Mouse (Mus musculus): ENCODE measurements around the gene Nptx1. TPM values are rescaled to one million over a fixed set of nuclear protein-coding genes. Genes with fewer than 3 reads are reported as not detected.

The Nptx1 gene
- polyA plus RNA-seq, 1 experiment from 2014 or later, result 23.7 TPM

DNA sequence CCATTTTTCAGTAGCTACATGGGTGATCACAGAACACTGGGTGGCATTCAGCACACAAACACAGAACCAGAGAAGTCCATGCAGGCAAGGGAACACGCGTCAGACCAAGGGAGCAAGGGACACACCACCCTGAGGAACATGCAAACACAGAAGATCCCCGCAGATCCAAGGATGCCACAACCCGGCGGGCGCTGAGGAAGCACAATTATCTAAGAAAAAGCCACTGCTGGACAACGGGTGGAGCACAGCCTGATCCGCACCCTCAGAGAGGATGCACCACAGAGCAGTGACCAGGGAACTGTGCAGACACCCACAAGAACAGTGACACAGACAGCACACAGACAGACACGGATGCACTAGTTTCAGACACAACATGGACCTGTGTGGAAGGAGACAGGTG lies 7.0 kb downstream of the Nptx1 start:
- no peaks in the 10 kb centered on the region for H3K9me3 ChIP-seq (ENCODE audit: control insufficient read depth, low read length)
- H3K4me2 ChIP-seq (ENCODE audit: low read depth, low read length), result no peak overlapping the region
- no peaks in the 10 kb centered on the region for H3K36me3 ChIP-seq (ENCODE audit: control insufficient read depth, insufficient read depth, low read length)
- H3K9ac ChIP-seq (replicated peaks; ENCODE audit: low read depth, low read length), result no peak overlapping the region
- no peak overlapping the region for H3K27ac ChIP-seq (ENCODE audit: low read depth, low read length)
- H3K27me3 ChIP-seq (ENCODE audit: control insufficient read depth, insufficient read depth, low read length), result no peaks in the 10 kb centered on the region
- no peak overlapping the region for H3K4me3 ChIP-seq (ENCODE audit: low read depth, low read length)
- peaks cover 26% of the 10 kb centered on the region for H3K4me1 ChIP-seq (ENCODE audit: control insufficient read depth, insufficient read depth, low read length)
- 82% methylated on average over 9 of the region's 9 CpGs for WGBS
- ATAC-seq (ENCODE audit: low read depth), result no peak

DNA sequence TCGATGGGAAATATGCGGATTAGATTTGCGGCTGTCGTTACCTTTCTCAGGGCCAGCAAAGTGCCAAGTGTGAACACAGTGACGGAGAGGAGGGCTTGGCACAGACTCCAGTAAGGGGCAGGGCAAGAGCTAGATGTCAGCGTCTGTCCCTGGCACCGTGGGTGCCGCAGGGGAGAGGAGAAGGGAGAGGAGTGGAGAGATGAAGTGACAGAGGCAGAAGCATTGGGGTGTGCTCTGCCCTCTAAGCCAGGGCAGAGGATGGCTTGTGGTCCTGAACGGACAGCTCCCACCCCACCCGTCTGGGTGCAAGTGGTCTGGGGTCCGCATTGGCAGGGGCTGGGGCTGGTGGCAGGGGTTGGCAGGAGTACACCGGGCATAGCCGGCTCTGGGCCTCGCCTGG lies 7.6 kb downstream of the Nptx1 start:
- WGBS, result 32% methylated on average over 13 of the region's 14 CpGs
- Histone ChIP-seq H3K9ac (replicated peaks; ENCODE audit: low read depth, low read length) (no peak overlapping the region), H3K36me3 (ENCODE audit: control insufficient read depth, insufficient read depth, low read length) (no peaks in the 10 kb centered on the region), H3K4me2 (ENCODE audit: low read depth, low read length) (no peak overlapping the region), H3K9me3 (ENCODE audit: control insufficient read depth, low read length) (no peaks in the 10 kb centered on the region), H3K27me3 (ENCODE audit: control insufficient read depth, insufficient read depth, low read length) (no peaks in the 10 kb centered on the region), H3K27ac (ENCODE audit: low read depth, low read length) (no peak overlapping the region), H3K4me1 (ENCODE audit: control insufficient read depth, insufficient read depth, low read length) (peaks cover 19% of the 10 kb centered on the region), H3K4me3 (ENCODE audit: low read depth, low read length) (no peak overlapping the region)
- ATAC-seq (ENCODE audit: low read depth), result no peak

DNA sequence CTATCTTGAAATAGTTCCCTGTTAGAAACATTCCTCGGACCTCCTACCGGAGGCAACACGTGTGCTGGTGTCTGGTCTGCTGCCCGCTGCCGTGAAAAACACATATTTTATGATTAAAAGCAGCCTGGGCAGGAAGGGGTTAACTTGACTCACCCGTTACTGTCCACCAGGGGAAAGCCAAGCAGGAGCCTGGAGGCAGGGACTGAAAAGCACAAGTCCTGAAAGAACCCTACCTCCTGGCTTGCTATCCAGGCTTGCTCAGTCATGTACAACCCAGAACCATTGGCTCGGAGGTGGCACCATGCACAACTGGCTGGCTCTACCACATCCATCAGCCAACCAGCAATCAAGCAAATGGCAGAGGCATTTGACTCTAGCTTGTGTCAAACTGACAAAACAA lies 13.8 kb downstream of the Nptx1 start:
- Histone ChIP-seq H3K36me3 (ENCODE audit: control insufficient read depth, insufficient read depth, low read length) (no peaks in the 10 kb centered on the region), H3K9ac (replicated peaks; ENCODE audit: low read depth, low read length) (no peak overlapping the region), H3K4me2 (ENCODE audit: low read depth, low read length) (no peak overlapping the region), H3K27ac (ENCODE audit: low read depth, low read length) (no peak overlapping the region), H3K27me3 (ENCODE audit: control insufficient read depth, insufficient read depth, low read length) (no peaks in the 10 kb centered on the region), H3K4me1 (ENCODE audit: control insufficient read depth, insufficient read depth, low read length) (no peaks in the 10 kb centered on the region), H3K9me3 (ENCODE audit: control insufficient read depth, low read length) (no peaks in the 10 kb centered on the region), H3K4me3 (ENCODE audit: low read depth, low read length) (no peak overlapping the region)
- WGBS, result 67% methylated on average over 7 of the region's 7 CpGs
- ATAC-seq (ENCODE audit: low read depth), result no peak

DNA sequence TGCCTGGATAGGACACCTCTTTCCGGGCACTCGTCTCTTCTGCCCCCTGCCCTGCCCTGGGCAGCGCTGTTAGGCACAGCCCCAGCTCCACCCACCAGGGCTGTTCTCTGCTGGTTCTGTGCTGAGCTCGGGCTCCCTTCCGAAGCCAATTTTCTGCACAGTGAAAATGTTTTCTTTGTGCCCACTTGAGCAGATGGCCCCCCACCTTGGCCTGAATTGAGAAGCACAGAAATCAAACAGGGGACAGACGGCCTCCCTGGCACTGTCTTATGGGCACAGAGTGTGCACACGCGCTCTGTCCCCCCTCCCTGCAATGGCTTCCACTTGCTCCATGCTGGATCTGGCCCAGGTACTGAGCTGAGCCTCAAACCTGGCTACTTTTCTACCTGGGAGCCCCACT lies 15.1 kb downstream of the Nptx1 start:
- H3K4me3 ChIP-seq (ENCODE audit: low read depth, low read length), result no peak overlapping the region
- ATAC-seq (ENCODE audit: low read depth), result no peak
- H3K9ac ChIP-seq (replicated peaks; ENCODE audit: low read depth, low read length), result no peak overlapping the region
- no peaks in the 10 kb centered on the region for H3K9me3 ChIP-seq (ENCODE audit: control insufficient read depth, low read length)
- no peaks in the 10 kb centered on the region for H3K36me3 ChIP-seq (ENCODE audit: control insufficient read depth, insufficient read depth, low read length)
- 62% methylated on average over 8 of the region's 8 CpGs for WGBS
- no peaks in the 10 kb centered on the region for H3K27me3 ChIP-seq (ENCODE audit: control insufficient read depth, insufficient read depth, low read length)
- H3K4me1 ChIP-seq (ENCODE audit: control insufficient read depth, insufficient read depth, low read length), result no peaks in the 10 kb centered on the region
- no peak overlapping the region for H3K4me2 ChIP-seq (ENCODE audit: low read depth, low read length)
- no peak overlapping the region for H3K27ac ChIP-seq (ENCODE audit: low read depth, low read length)

DNA sequence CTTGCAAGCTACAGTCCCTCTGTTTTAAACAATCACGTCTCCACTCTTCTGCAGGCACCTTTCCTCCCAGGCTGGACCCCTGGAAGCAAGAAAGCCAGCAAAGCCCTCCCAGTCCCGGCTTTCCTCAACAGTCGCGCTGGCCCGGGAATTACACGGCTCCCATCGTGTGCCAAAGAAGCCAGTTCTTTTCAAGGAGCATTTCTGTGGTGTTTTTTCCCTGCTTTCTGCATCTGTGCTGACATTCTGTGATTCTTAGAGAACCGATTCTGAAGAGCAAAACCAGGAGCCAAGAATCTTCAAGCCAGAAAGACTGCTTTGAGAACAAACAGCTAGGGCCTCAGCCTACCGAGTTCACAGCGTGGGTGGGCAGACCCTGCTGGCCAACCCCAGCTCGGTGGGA lies 18.6 kb downstream of the Nptx1 start:
- H3K9ac ChIP-seq (replicated peaks; ENCODE audit: low read depth, low read length), result no peak overlapping the region
- no peak overlapping the region for H3K27ac ChIP-seq (ENCODE audit: low read depth, low read length)
- H3K9me3 ChIP-seq (ENCODE audit: control insufficient read depth, low read length), result no peaks in the 10 kb centered on the region
- WGBS, result 68% methylated on average over 11 of the region's 11 CpGs
- H3K4me2 ChIP-seq (ENCODE audit: low read depth, low read length), result no peak overlapping the region
- H3K4me3 ChIP-seq (ENCODE audit: low read depth, low read length), result no peak overlapping the region
- H3K27me3 ChIP-seq (ENCODE audit: control insufficient read depth, insufficient read depth, low read length), result no peaks in the 10 kb centered on the region
- no peak for ATAC-seq (ENCODE audit: low read depth)
- H3K4me1 ChIP-seq (ENCODE audit: control insufficient read depth, insufficient read depth, low read length), result peaks cover 3% of the 10 kb centered on the region; the same call in 1 of the 2 replicates
- no peaks in the 10 kb centered on the region for H3K36me3 ChIP-seq (ENCODE audit: control insufficient read depth, insufficient read depth, low read length)

DNA sequence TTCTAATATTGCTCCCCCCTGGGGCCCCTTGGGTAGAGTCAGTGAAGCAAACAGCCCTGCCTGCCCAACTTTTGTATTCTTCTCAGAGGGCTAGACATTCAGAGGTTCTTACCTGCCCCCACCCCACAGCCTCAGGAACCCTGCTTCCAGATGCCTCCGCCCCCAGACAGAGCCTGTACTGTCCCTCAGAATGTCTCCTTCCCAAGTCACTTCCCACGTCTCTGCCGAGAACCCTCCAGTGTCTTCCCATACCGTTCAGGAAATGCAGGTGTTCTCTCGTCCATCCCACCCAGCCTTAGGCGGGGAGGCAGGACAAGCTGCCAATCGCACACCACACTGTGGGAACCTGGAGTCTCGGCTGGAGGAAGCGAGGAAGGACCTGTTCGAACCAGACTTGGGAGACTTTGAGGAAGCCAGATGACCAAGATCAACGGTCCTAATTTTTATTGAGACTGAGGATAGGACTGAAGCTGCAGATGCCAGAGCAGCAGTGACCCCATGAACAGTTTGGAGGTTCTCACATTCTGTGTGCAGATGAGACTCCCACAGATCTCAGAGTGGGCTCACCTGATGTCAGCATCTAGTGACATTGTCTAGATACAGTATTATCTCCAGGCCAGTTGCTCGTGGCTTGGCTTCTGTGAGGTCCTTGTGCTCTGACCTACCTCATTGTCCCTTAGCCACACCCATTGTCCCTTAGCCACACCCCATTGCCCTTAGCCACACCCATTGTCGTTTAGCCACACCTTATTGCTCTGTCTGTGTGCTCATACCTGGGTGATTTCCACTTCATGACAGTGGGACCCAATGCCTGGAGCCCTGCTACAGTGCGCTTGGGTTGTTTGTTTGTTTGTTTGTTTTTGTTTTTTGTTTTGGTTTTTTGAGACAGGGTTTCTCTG lies 21.2 kb downstream of the Nptx1 start:
- H3K4me1 ChIP-seq (ENCODE audit: control insufficient read depth, insufficient read depth, low read length), result peaks cover 3% of the 10 kb centered on the region; the same call in 1 of the 2 replicates
- H3K27ac ChIP-seq (ENCODE audit: low read depth, low read length), result no peak overlapping the region
- 80% methylated on average over 14 of the region's 14 CpGs for WGBS
- H3K27me3 ChIP-seq (ENCODE audit: control insufficient read depth, insufficient read depth, low read length), result no peaks in the 10 kb centered on the region
- H3K36me3 ChIP-seq (ENCODE audit: control insufficient read depth, insufficient read depth, low read length), result no peaks in the 10 kb centered on the region
- no peak overlapping the region for H3K4me3 ChIP-seq (ENCODE audit: low read depth, low read length)
- no peak overlapping the region for H3K9ac ChIP-seq (replicated peaks; ENCODE audit: low read depth, low read length)
- H3K9me3 ChIP-seq (ENCODE audit: control insufficient read depth, low read length), result no peaks in the 10 kb centered on the region
- H3K4me2 ChIP-seq (ENCODE audit: low read depth, low read length), result no peak overlapping the region
- ATAC-seq (ENCODE audit: low read depth), result no peak

DNA sequence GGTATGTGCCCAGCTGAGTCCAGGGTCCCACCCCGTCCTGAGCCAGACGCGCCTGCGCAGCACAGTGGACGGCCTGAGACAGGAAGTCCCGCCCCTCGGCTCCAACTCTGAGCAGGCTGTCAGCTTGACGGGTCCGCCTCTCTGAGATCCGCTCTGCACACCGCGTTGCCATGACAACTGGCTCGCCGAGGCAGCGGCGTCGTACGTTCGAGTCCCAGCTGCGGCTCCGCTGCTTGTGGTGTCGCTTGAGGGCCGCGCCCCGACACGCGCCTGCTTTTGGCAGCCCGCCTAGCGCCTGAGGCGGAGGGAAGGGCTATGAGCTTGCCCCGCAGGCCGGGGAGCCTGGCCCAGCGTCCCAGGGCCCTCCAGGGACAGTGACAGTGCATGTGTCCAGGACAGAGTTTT lies 23.0 kb downstream of the Nptx1 start:
- Histone ChIP-seq H3K9ac (replicated peaks; ENCODE audit: low read depth, low read length) (peak overlapping the region; percentile 50; the same call in 1 of the 2 replicates), H3K27me3 (ENCODE audit: control insufficient read depth, insufficient read depth, low read length) (no peaks in the 10 kb centered on the region), H3K4me1 (ENCODE audit: control insufficient read depth, insufficient read depth, low read length) (peaks cover 3% of the 10 kb centered on the region; the same call in 1 of the 2 replicates), H3K4me2 (ENCODE audit: low read depth, low read length) (peak overlapping the region; percentile 59), H3K4me3 (ENCODE audit: low read depth, low read length) (peak overlapping the region; percentile 30; the same call in 1 of the 2 replicates), H3K9me3 (ENCODE audit: control insufficient read depth, low read length) (no peaks in the 10 kb centered on the region), H3K27ac (ENCODE audit: low read depth, low read length) (0 out of 2 replicates have a peak overlapping the region, but pooled peaks have one; percentile 44), H3K36me3 (ENCODE audit: control insufficient read depth, insufficient read depth, low read length) (no peaks in the 10 kb centered on the region)
- peak; percentile 97 for ATAC-seq (ENCODE audit: low read depth)
- WGBS, result under 1% methylated on average over 33 of the region's 33 CpGs

DNA sequence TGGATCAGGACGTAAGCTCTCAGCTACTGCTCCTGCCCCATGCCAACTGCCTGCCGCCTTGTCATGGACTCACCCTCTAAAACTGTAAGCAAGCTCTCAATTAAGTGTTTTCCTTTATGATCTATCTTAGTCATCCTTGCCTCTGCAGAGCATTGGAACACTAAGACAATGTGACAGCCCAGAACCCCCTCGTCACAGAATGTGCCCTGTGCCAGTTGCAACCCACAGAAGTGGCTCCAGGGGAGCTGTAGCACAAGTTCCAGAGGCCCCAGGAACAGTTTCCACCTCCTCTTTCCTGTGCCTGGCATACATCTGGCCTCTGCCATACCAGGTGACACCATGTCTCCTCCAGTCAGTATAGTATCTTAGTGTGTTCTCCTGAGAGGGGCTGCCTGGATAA lies 24.2 kb downstream of the Nptx1 start:
- no peak overlapping the region for H3K4me3 ChIP-seq (ENCODE audit: low read depth, low read length)
- H3K4me2 ChIP-seq (ENCODE audit: low read depth, low read length), result no peak overlapping the region
- H3K27me3 ChIP-seq (ENCODE audit: control insufficient read depth, insufficient read depth, low read length), result no peaks in the 10 kb centered on the region
- H3K36me3 ChIP-seq (ENCODE audit: control insufficient read depth, insufficient read depth, low read length), result no peaks in the 10 kb centered on the region
- 82% methylated on average over 3 of the region's 3 CpGs for WGBS
- no peak overlapping the region for H3K27ac ChIP-seq (ENCODE audit: low read depth, low read length)
- no peaks in the 10 kb centered on the region for H3K9me3 ChIP-seq (ENCODE audit: control insufficient read depth, low read length)
- ATAC-seq (ENCODE audit: low read depth), result no peak
- peaks cover 3% of the 10 kb centered on the region; the same call in 1 of the 2 replicates for H3K4me1 ChIP-seq (ENCODE audit: control insufficient read depth, insufficient read depth, low read length)
- H3K9ac ChIP-seq (replicated peaks; ENCODE audit: low read depth, low read length), result no peak overlapping the region

DNA sequence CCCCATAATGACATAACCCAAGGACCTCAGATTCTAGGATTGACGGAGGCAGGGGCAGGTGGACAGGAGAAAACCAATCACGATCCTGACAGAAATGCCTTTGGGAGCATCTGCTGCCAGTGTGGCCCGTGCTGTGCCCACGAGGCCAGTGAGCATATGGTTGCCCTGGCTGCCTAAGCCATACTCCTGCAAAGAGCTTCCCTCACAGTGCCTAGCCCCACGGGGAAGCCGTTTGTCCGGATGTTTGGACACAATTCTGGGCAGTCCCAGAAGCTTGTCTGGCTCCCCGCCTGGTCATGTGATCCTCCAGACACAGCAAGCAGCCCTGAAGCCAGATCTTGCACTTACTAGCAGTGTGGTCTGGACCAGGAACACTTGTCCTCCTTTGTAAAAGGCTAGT lies 24.8 kb downstream of the Nptx1 start:
- ATAC-seq (ENCODE audit: low read depth), result no peak
- 62% methylated on average over 8 of the region's 8 CpGs for WGBS

More for the DNA sequence above, 24.8 kb downstream of the Nptx1 start:
- no peak overlapping the region for H3K27ac ChIP-seq (ENCODE audit: low read depth, low read length)
- no peak overlapping the region for H3K9ac ChIP-seq (replicated peaks; ENCODE audit: low read depth, low read length)
- no peak overlapping the region for H3K4me2 ChIP-seq (ENCODE audit: low read depth, low read length)
- peaks cover 3% of the 10 kb centered on the region; the same call in 1 of the 2 replicates for H3K4me1 ChIP-seq (ENCODE audit: control insufficient read depth, insufficient read depth, low read length)
- no peaks in the 10 kb centered on the region for H3K9me3 ChIP-seq (ENCODE audit: control insufficient read depth, low read length)
- H3K4me3 ChIP-seq (ENCODE audit: low read depth, low read length), result no peak overlapping the region
- no peaks in the 10 kb centered on the region for H3K36me3 ChIP-seq (ENCODE audit: control insufficient read depth, insufficient read depth, low read length)
- no peaks in the 10 kb centered on the region for H3K27me3 ChIP-seq (ENCODE audit: control insufficient read depth, insufficient read depth, low read length)
